Mouse (Mus musculus): ENCODE measurements at regions not wholly inside any gene's neighbourhood (a gene's known extent, or its start where the extent isn't known, plus 50 kb on each side); places are given as distances from the start of the nearest gene placed in this dataset.

- TF ChIP-seq POLR2A (IDR thresholded peaks at IDR 0.05; ENCODE audit: borderline replicate concordance, insufficient read depth, low read length) (no peak), CTCF (IDR thresholded peaks at IDR 0.05; ENCODE audit: borderline replicate concordance, insufficient read depth, low read depth, low read length) (no peak)
Observed at GRCm38 (mm10) chr3:21512081-21512480, 564.4 kb upstream of the Tbl1xr1 start.
